Mouse (Mus musculus) embryo, embryonic 11.5 days (tissue): ENCODE data around the gene Mis12.
A peak's percentile ranks its signal among the peaks of the same experiment; 100 is the strongest.

Source experiments
- DNase-seq: peaks from one replicate; pipeline ENCODE4 v3.0.0-alpha.2; 2012; ENCODE audit warnings: low read depth, low spot score

Mis12 gene

GRCm38 (mm10) chr11:71019201-71020068 is at the start of gene Mis12, which contains the start of gene Derl2:
Mis12 (plus strand) TSS chr11:71019611.
Derl2 (minus strand) TSS chr11:71019841.
- peak; percentile 93 for DNase-seq

GRCm38 (mm10) chr11:70969821-70970559 is 49.4 kb upstream of the Mis12 start, which contains the start of the genes Nup88 and Rpain:
Nup88 (minus strand) TSS chr11:70969973.
Rpain (plus strand) TSS chr11:70970213.
- DNase-seq = peak; percentile 91

GRCm38 (mm10) chr11:70970560-70971540 is 48.6 kb upstream of the Mis12 start:
- peak; percentile 13 for DNase-seq

GRCm38 (mm10) chr11:70972586-70972985 is 46.8 kb upstream of the Mis12 start:
- no peak for DNase-seq

GRCm38 (mm10) chr11:70973947-70974346 is 45.5 kb upstream of the Mis12 start:
- DNase-seq = no peak

GRCm38 (mm10) chr11:70975193-70975592 is 44.2 kb upstream of the Mis12 start:
- no peak for DNase-seq

- no peak for DNase-seq
These were observed 42.1 kb upstream of the Mis12 start for GRCm38 (mm10) chr11:70977293-70977692.

GRCm38 (mm10) chr11:70980232-70980631 is 39.2 kb upstream of the Mis12 start:
- no peak for DNase-seq

- no peak for DNase-seq
These were observed 38.5 kb upstream of the Mis12 start for GRCm38 (mm10) chr11:70980751-70981510.

- DNase-seq = no peak
These were observed 37.4 kb upstream of the Mis12 start for GRCm38 (mm10) chr11:70982030-70982429.

GRCm38 (mm10) chr11:70982557-70983228 is 36.7 kb upstream of the Mis12 start, which contains the start of gene C1qbp:
C1qbp (minus strand) TSS chr11:70983026.
- DNase-seq = peak; percentile 84

GRCm38 (mm10) chr11:71001167-71001566 is 18.2 kb upstream of the Mis12 start:
- no peak for DNase-seq

GRCm38 (mm10) chr11:71003611-71004315 is 15.6 kb upstream of the Mis12 start:
- DNase-seq = peak; percentile 57

- DNase-seq = peak; percentile 96
These were observed 15.1 kb upstream of the Mis12 start, which contains the start of gene Dhx33 for GRCm38 (mm10) chr11:71004316-71004773. Dhx33 (minus strand) TSS chr11:71004437.

GRCm38 (mm10) chr11:71005046-71005445 is 14.4 kb upstream of the Mis12 start:
- no peak for DNase-seq

GRCm38 (mm10) chr11:71007026-71007425 is 12.4 kb upstream of the Mis12 start:
- no peak for DNase-seq

- no peak for DNase-seq
These were observed 11.6 kb upstream of the Mis12 start for GRCm38 (mm10) chr11:71007831-71008230.

GRCm38 (mm10) chr11:71008321-71008720 is 11.1 kb upstream of the Mis12 start:
- no peak for DNase-seq

- no peak for DNase-seq
These were observed 6.7 kb upstream of the Mis12 start for GRCm38 (mm10) chr11:71012743-71013142.
